Mouse (Mus musculus): ENCODE data around the gene Fry.

GRCm38 (mm10) chr5:150466132-150466531 lies 347.7 kb downstream of the Fry start:
- TF ChIP-seq CTCF (IDR thresholded peaks at IDR 0.05) (no peak), EP300 (IDR thresholded peaks at IDR 0.05; ENCODE audit: insufficient read depth, low read depth, low read length) (peak; percentile 90), POLR2A (IDR thresholded peaks at IDR 0.05; ENCODE audit: insufficient read depth, low read depth, low read length) (peak; percentile 46)
